Mouse (Mus musculus) E14TG2a.4 (cell line): ENCODE measurements around the gene Slc12a9.
A peak's percentile ranks its signal among the peaks of the same experiment; 100 is the strongest.

Source experiments
- H3K27me3 ChIP-seq: 2 replicates; pipeline ENCODE4 v1.6.1; 2014; ENCODE audit warnings: low read length, control low read depth; ENCODE audit not compliant: insufficient read depth
- H3K36me3 ChIP-seq: 2 replicates; pipeline ENCODE4 v1.6.1; 2014; ENCODE audit warnings: low read length, control low read depth; ENCODE audit not compliant: insufficient read depth
- H3K4me1 ChIP-seq: replicated peaks from 2 replicates; pipeline ENCODE4 v1.6.1; 2014; ENCODE audit warnings: low read depth, low read length, control low read depth
- H3K4me3 ChIP-seq: replicated peaks from 2 replicates; pipeline ENCODE4 v1.5.1; 2014; ENCODE audit warnings: mild to moderate bottlenecking, low read length
- H3K9me3 ChIP-seq: 2 replicates; pipeline ENCODE4 v1.6.1; 2014; ENCODE audit warnings: low read length, control low read depth
- CTCF ChIP-seq: conservative IDR thresholded peaks from 2 replicates; pipeline ENCODE4 v1.5.1; 2014; ENCODE audit warnings: low read length
- NANOG ChIP-seq: IDR thresholded peaks from 2 replicates; pipeline ENCODE4 v1.6.1; 2014; ENCODE audit warnings: borderline replicate concordance, low read length, mixed read lengths
- POU5F1 ChIP-seq: IDR thresholded peaks from 2 replicates; pipeline ENCODE4 v1.6.1; 2014; ENCODE audit warnings: low read length, borderline replicate concordance

The Slc12a9 gene

DNA sequence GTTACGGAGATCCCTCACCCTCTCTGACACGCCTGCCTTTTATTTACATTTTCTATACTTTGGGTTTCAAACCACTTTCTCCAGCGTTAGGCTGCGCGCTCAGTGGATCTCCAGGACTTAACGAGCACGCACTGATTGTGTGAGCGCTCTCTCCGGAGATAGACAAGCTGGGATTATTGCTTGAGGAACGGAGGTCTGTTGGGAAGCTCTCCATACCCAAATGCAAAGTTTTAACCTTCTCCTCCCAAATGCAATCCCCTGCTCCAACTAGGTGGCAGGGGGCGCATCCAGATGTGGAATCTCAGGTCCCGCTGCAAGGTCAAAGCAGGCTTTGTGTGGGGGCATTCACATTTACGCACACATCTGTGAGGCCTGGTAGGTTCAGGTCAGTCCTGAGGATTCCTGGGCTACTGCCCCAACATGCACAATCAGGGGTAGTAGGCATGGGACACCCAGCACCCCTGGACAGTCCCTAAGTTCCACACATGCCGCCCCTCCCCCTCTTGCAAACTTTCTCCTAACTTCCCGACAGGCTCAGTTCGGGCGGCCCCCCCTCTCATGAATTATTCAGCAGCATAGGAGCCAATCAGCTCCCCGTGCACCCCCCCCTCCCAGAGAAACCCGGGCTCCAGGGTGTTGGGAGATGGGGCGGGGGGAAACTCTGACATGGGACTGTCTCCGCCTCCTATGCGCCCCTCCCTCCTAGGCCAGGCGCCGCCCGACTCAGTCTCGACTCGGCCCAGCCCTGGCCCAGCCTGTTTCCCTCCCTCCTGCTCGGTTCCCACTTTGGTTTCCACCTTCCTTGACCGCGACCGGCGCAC, 16.2 kb upstream of the Slc12a9 start, which contains the start of gene Ephb4:
Gene Ephb4 (plus strand): TSS at position 726 of the 821 bp plus-strand sequence.
- Histone ChIP-seq H3K4me1 (peaks cover 78% of the 10 kb centered on the region), H3K4me3 (peak within 1 kb of the TSS; percentile 91), H3K9me3 (no peaks in the 10 kb centered on the region), H3K36me3 (peaks cover 13% of the 10 kb centered on the region), H3K27me3 (no peaks in the 10 kb centered on the region)
- TF ChIP-seq POU5F1 (peak; percentile 47; the same call in 1 of the 2 replicates), NANOG (peak; percentile 10; the same call in 1 of the 2 replicates), CTCF (peak; percentile 19; the same call in 1 of the 2 replicates)

DNA sequence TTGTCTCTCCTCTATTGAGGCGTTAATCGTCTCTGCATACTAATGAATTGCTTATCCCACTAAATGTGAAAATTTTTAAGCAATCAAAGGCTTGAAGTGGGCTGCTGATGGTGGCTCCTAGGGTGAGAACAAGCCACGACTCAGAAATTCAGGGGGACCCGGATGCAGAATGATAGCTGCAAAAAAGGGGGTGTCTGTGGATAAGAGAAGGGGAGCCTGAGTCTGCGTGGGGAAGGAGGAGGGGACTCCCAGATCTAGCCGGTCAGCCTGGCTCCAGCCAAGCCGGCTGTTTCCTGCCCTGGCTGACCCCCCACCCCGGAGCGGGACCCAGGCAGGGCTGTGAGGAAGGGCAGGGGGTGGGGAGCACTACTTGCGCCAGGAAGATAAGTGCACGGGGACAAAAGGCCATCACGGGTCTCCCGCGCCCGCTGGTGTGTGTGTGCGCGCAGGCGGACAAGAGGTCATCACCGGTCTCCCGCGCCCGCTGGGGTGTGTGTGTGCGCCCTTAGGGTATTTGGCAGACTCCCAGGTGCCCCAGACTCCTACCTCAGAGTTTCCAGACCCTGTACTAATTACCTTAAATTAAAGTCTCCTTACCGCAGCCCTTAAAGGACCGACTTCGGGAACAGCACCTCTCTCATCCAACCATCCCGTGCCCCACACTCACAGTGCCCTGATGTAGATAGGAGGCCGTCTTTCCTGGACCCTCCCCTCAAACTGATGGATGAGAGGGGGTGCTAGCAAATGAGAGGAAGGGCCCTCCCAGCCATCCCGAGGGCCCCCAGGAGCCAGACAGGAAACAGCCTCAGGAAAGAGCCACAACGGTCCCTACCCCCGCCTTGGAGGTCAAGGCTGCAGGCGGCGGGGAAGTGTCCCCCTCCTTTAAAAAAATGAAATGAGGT, 15.3 kb upstream of the Slc12a9 start:
- H3K27me3 ChIP-seq, result no peaks in the 10 kb centered on the region
- peaks cover 72% of the 10 kb centered on the region for H3K4me1 ChIP-seq
- peaks cover 4% of the 10 kb centered on the region for H3K36me3 ChIP-seq
- H3K4me3 ChIP-seq, result peak overlapping the region; percentile 91
- H3K9me3 ChIP-seq, result no peaks in the 10 kb centered on the region
- TF ChIP-seq CTCF (no peak), POU5F1 (no peak)

DNA sequence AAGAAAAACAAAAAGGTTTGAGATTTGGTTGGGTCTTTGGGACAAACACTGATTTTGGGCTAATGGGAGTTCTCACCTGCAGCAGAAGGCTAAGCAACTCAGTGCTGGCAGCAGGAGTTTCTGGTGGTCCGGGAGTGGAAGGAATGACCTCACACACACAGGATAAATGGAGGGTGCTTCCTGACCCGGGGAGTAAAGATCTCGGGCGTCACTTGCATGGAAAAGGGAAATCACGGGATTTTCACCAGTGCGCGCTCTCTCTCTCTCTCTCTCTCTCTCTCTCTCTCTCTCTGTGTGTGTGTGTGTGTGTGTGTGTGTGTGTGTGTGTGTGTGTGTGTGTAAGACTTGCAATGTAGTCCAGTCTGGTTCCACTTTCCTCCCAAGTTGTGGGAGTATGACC, 14.5 kb upstream of the Slc12a9 start:
- no peaks in the 10 kb centered on the region for H3K9me3 ChIP-seq
- peak overlapping the region; percentile 91 for H3K4me3 ChIP-seq
- H3K4me1 ChIP-seq, result peaks cover 68% of the 10 kb centered on the region
- H3K27me3 ChIP-seq, result no peaks in the 10 kb centered on the region
- no peaks in the 10 kb centered on the region for H3K36me3 ChIP-seq
- TF ChIP-seq NANOG (no peak), CTCF (no peak), POU5F1 (no peak)

- Histone ChIP-seq H3K36me3 (no peaks in the 10 kb centered on the region), H3K27me3 (no peaks in the 10 kb centered on the region), H3K4me1 (peaks cover 59% of the 10 kb centered on the region), H3K9me3 (no peaks in the 10 kb centered on the region), H3K4me3 (no peak overlapping the region; the same call in 1 of the 2 replicates)
- TF ChIP-seq CTCF (no peak), POU5F1 (no peak), NANOG (no peak)
Measured at GRCm38 (mm10) chr5:137346983-137347382, 13.6 kb upstream of the Slc12a9 start.

GRCm38 (mm10) chr5:137346388-137346787, 13.0 kb upstream of the Slc12a9 start:
- peaks cover 55% of the 10 kb centered on the region for H3K4me1 ChIP-seq
- no peak overlapping the region for H3K4me3 ChIP-seq
- H3K9me3 ChIP-seq, result no peaks in the 10 kb centered on the region
- no peaks in the 10 kb centered on the region for H3K36me3 ChIP-seq
- H3K27me3 ChIP-seq, result no peaks in the 10 kb centered on the region
- TF ChIP-seq NANOG, result no peak
- no peak for TF ChIP-seq POU5F1
- no peak for TF ChIP-seq CTCF

DNA sequence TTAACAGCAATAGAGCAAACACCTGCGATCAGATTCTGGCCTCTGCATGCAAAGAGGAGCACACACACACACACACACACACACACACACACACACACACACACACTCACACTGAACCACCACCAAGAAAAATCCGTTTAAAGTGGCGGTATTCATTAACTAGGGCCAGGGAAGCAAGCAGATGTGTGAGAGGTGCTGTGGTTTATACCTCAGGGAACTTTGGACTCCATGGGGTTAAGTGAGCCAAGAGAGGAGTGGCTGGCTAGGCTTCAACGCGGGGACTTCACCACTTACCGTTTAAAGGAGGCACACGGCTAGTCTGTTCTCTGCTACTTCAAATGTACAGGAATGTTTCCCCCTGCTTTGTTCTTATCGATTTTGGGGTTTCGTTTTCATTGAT, 12.4 kb upstream of the Slc12a9 start:
- H3K4me1 ChIP-seq, result peaks cover 55% of the 10 kb centered on the region
- H3K36me3 ChIP-seq, result no peaks in the 10 kb centered on the region
- TF ChIP-seq POU5F1 (no peak), CTCF (no peak), NANOG (no peak)
- no peaks in the 10 kb centered on the region for H3K9me3 ChIP-seq
- no peaks in the 10 kb centered on the region for H3K27me3 ChIP-seq
- peak overlapping the region; percentile 37 for H3K4me3 ChIP-seq

DNA sequence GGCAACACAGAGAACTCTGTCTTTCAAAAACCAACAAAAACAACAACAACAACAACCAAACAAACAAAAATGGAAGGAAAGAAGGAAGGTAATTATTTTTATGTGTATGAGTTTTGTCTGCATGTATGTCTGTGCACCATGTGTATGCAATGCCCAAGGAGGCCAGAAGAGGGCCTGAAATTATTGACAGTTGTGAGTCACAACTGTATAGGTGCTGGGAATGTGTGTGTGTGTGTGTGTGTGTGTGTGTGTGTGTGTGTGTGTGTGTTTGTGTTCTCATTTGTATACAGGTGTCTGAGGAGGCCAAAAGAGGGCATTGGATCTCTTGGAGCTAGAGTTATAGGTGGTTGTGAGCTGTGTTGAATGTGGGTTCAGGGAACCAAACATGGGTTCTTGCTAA, 10.5 kb upstream of the Slc12a9 start:
- Histone ChIP-seq H3K4me1 (peaks cover 70% of the 10 kb centered on the region), H3K27me3 (no peaks in the 10 kb centered on the region), H3K36me3 (no peaks in the 10 kb centered on the region), H3K9me3 (no peaks in the 10 kb centered on the region), H3K4me3 (no peak overlapping the region)
- TF ChIP-seq CTCF (peak; percentile 53), NANOG (no peak)

GRCm38 (mm10) chr5:137343412-137343811, 10.0 kb upstream of the Slc12a9 start:
- Histone ChIP-seq H3K36me3 (no peaks in the 10 kb centered on the region), H3K9me3 (no peaks in the 10 kb centered on the region), H3K27me3 (no peaks in the 10 kb centered on the region), H3K4me3 (no peak overlapping the region), H3K4me1 (peaks cover 70% of the 10 kb centered on the region)
- TF ChIP-seq CTCF (no peak), NANOG (no peak), POU5F1 (no peak)
